Mouse (Mus musculus): ENCODE measurements at regions not wholly inside any gene's neighbourhood (a gene's known extent, or its start where the extent isn't known, plus 50 kb on each side); places are given as distances from the start of the nearest gene placed in this dataset.

- TF ChIP-seq CTCF (IDR thresholded peaks at IDR 0.05; ENCODE audit: low read depth, low read length) (no peak), POLR2A (IDR thresholded peaks at IDR 0.05; ENCODE audit: insufficient read depth, low read length) (no peak)
Observed at GRCm38 (mm10) chr6:31178201-31178880, 219.5 kb upstream of the Klf14 start.
